Mouse (Mus musculus): ENCODE measurements around the gene Rpl7a. TPM values are rescaled to one million over a fixed set of nuclear protein-coding genes. Genes with fewer than 3 reads are reported as not detected.
A peak's percentile ranks its signal among the peaks of the same experiment; 100 is the strongest.

Gene Rpl7a
- total RNA-seq, 2 experiments from 2014 or later, result 527 to 531 TPM

DNA sequence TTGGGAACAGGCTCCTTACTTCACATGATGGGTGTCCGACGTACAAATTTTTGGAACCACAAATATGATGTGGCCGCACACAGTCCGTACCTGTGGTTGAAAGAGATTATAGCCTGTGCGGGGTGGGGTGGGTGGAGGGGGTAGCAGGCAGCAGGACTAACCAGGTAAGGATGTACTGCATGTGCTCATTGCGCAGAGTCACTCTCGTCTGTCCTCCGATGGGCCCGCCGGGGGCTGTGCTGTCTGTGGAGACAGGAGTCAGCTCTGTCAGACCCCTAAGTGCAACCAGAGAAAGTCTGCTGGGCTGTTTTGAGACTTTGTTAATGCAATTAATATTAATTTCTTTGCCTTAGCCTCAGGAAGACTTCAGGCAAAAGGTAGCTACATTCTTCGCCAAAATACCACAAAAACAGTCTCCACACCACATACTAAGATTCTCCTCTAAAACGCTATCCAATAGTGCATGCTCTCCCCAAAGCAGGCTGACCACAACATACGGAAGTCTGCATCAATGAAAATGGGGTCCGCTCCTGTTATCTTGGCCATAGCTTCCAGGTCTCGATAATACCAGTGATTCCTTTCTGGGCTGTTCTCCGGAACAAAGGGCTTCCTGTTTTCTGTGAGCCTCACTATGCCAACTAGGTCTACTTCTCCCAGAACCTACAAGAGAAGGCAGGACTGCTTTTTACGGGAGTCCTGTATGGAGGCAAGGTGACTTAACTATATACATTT lies 3.0 kb downstream of the Rpl7a start:
- no peak for DNase-seq

DNA sequence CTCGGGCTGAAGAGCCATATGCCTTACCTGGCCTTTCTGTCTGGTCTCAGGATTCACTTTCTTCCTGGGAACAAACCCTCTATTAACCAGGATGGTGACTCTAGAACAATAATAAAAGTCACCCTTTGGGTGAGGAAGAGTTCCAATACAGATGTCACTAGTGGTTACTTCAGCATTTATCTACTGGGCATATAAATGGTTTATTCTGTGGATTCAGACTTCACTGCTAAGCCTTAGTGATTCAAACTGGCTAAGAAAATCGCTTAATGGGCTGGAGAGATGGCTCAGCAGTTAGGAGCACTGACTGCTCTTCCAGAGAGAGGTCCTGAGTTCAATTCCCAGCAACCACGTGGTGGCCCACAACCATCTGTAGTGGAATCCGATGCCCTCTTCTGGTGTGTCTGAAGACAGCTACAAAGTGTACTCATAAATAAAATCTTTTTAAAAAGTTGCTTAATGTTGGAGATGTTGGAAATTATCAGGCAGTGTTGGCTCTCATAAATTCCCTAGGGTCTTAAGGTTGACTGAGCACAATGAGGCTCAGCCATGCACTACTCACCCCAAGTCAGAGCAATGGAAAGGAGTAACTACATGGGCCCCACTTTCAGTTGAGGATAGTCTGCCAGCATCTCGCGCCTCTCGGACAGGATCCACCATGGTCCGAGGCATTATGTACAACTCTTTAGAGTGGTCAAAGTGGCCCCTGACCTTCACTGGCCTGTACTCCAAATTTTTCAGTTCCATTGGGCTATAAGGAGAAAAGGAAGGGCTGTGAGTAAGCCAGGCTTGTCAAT lies 3.8 kb downstream of the Rpl7a start:
- DNase-seq, result no peak

DNA sequence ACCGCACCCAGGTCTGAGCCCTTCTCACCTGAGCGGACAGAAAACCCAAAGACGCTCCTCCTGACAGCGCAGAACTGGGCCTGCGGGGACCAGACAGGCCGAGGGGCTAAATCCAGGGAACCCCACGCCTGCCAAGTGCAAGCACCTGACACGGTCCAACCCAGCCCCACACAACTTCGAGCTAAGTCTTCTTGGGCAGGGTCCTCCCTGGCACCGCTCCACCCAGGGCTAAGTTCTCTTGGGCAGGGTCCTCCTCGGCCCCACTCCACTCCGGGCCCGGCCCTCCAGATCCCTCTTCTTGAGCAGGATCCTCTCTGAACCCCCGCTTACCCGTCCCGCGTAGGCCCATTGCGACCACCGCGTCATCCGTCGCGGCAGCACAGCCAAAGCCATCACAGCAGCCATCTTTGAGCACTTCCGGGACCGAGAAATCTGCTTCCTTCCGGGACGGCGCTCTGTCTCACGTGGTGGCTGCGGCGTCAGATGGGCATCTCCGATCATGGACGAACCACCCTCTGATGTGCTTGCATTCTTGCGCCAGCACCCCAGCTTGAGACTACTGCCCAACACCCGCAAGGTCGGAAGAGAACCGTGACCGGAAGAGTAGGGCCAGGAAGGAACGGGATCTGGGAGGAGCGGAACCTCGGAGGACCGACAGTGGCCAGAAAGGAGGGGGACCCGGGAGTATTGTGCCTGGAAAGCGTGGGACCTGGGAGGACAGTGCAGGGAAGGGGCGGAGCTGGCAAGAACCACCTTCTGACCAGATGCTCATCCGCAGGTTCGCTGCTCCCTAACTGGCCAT lies 5.6 kb downstream of the Rpl7a start, which contains the start of the genes Surf2 and Surf1:
Gene Surf2, plus strand, starts transcription at position 441 of the 802 bp plus-strand sequence.
Gene Surf1, minus strand, starts transcription at position 604 of the 802 bp plus-strand sequence.
- DNase-seq, result peak; percentile 87 to 90

DNA sequence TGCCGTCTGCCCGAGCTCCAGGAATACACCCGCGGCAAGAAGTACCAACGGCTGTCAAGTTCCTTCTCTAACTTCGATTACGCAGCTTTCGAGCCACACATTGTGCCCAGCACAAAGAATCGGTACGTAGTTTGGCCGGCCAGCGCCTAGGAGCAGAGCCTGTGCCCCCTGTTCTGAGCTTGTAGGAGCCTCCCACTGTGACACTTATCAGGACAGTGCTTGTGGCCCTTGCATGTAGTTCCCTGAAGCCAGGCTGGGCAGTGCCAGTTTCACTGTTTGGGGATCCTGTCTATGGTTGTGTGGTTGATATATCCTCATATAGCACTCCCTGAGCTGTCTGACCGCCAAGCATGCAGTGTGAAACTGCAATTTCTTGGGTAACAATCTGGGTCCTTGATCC lies 6.2 kb downstream of the Rpl7a start:
- DNase-seq, result no peak

DNA sequence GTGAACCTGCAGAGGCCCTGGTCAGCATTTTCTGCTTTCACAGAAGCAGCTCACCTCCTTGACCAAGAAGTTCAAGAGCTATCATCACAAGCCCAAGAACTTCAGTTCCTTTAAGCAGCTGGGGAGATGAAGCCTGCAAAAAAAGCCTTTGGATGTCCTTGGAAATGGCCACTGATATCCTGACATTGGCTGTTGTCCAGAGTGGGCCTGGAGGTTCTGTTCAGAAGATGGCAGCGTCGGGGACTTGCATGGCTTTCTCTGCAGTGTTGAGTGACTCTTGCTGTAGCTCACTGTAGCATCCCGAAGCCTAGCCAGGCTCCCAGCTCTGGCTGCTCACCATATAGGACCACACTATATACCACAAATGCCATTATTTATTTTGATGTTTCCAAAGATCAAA lies 9.1 kb downstream of the Rpl7a start:
- peak; percentile 55 to 62 for DNase-seq

DNA sequence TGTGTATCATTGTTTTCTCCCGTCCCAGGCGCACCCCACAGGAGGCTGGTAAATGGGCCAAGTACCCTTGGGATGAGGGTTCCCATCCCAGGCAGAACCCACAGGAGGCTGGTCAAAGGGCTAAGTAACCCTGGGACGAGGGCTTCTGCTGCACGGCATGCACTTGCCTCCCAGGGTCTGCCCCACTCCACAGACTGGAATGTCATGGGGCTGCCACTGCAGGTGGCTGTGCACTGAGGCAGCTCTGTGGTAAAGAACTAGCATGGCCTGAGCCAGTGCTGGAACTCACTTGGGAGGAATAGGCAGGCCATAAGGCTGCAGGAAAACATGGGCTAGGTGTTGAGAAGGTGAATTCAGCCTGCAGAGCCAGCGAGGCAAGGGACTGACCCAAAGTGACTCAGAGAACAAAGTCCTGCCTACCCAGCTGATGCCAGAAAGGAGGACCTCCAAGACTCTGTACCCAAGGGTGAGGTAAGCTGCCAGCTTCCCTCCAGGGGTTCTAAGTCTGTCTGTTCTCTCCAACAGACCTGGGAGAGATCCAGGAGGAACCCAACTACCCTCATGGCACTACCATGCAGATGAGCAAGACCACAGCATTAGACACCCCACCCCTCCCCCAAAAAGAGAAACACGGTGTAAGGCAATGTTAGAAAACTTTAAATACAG lies 9.8 kb downstream of the Rpl7a start:
- DNase-seq, result no peak

DNA sequence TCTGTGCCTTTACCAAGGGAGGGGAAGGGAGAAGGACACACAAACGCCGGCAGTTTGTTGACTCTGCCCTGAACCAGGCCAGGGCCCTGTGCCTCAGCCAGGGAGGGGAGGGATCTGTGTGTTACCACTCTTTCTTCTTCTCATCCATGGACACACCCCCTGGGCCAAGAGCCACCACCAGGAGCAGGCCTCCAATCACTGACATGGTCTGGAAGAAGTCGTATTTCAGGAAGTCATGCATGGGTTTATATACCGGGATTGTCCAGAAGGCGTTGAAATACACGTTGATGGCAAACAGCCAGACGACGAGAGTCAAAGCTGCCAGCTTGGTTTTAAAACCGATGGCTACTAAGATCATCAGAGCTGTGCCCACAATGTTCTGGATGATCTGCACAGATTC lies 11.2 kb downstream of the Rpl7a start:
- DNase-seq, result peak; percentile 74 to 81

DNA sequence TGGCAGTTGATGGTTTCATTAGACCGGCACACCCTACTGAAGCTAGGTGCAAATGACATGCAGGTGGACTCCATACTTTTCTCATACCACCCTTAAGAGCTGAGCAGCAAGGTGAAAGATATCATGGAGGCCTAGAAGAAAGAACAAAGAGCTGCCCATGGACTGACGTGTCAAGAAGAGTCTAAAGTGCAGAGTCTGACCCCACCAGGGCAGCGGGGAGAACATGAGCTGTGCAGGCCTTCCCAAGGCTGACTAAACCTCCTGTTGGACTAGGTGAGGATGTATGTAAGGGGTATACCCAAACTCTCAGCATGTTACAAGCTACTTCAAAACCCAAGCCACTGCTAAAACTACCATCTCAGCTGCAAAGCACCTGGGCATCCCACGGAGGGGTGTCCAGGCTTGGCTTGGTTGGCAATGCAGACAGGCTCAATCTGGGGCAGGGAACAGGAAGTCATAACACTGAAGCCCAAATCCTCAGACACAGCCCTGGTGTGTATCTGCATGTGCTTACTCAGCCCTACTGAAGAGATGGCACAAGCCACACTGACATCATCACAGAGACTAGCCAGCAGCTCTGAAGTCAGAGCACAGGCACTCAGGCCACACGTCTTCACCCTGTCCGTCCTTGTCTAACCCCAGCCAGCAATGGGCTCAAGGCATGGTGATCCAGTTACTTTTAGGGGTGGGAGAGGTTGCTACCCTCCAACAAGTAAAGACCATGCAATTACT lies 17.3 kb downstream of the Rpl7a start:
- no peak for DNase-seq

DNA sequence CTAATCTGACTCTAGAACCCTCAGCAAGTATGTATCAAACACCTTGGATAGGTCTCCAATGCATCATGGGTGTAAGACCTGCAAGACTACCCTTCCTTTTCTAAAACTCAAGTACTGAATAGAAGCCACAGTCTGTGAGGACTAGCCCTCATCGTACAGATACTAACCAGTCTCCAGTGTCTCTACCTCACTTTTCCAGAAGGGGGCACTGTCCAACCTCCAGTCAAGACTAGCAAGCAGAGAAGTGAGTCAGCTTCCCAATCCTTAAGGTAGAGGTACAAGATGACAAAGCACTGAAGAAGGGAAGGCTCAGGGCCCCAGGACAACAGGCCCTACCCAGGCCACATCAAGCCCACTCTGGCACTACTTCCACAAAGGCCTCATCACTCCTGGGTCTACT lies 19.8 kb downstream of the Rpl7a start:
- DNase-seq, result peak; percentile 59 to 80

DNA sequence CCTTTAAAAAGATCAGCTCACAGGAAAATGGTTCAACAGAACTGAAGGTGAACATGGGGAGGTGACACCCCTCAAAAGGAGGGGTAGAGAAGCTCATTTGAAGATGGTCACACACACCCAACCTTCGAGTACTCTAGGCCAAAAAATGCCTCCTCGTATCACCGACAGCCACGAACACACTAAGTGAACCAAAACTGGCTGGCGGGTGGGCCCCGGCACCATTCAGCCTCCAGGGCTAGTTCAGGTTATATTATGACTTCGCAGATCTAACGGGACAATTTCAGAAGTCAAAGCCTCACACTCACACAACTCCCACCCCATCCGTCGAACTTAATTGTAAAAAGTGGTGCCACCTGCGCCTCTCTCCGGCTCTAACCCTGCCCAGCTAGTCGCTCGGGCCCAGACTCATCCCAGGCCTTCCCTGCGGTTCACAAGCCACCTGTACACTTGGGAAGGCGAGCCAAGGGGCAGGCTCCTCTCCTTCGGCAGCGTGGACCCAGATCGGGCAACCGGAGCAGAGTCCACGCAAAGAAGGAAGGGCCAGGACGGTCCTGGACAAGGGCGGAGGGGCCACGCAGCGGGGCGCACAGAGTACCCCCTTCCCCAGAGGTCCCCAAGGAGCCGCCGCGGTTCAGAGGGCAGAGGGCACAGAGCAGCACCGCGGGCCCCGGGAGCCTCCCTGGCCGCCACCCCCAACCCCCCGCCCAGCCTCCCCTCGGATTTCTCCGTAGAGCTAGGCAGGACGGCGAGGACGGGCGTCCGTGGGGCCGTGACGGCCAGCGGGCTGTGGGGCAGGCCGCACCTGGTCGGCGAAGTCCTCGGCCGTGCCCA lies 22.1 kb downstream of the Rpl7a start:
- peak in 1 of 2 experiments; percentile 33 for DNase-seq

DNA sequence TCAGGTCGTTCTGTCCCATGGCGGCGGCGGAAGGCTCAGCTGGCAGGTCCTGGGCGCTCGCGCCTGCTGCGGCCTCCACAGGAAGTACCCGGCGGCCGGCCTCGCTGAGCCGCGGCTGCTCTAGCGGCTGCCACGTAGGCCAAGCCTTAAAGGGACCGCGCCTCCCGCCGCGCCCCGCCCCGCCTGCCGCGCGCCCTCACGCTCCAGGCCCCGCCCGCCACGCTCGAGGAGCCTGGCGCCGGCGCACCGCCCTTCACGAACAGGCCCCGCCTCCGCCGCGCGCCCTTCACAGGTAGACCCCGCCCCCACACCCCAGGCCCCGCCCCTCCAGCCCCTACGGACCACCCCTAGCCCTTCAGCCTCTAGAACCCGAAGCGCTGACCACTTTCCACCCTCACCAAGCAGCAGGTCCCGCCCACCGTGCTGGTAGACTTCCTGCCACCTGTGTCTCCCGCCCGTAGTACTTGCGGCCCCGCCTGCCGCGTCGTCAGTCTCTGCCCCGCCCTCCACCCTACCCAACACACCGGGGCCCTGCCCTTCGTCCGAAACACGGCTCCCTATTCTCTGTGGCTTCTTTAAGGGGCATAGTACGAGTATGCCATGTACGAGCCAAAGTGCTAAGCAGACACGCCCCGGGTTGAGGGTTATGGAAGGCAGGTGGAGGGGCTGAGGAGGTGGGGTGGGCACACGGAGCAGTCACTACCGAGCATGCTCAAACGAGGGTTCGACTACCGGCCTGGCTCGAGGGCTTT lies 22.9 kb downstream of the Rpl7a start, which contains the start of the genes Surf4 and Stkld1:
Gene Surf4, minus strand, starts transcription at position 625 of the 752 bp plus-strand sequence.
Gene Stkld1, plus strand, starts transcription at position 744 of the 752 bp plus-strand sequence.
- DNase-seq, result peak; percentile 95 to 98

DNA sequence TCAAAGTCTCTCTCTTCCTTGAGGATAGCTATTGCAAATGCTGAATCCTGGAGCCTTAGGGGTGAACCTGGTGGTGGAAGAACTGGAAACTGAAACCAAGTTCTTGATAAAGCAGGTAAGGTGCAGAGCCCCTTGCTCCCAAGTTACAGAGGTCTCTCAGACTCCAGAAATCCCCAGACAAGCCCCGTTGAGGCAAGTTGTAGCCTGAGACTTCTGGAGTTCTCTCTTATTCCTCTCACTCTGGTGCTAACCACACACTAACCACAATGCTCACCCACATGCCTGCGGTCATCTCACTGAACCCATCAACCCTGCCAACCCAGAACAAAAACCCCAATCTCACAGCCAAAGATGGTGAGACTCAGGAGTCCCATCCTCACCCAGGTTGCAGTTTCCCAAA lies 24.7 kb downstream of the Rpl7a start:
- no peak for DNase-seq

DNA sequence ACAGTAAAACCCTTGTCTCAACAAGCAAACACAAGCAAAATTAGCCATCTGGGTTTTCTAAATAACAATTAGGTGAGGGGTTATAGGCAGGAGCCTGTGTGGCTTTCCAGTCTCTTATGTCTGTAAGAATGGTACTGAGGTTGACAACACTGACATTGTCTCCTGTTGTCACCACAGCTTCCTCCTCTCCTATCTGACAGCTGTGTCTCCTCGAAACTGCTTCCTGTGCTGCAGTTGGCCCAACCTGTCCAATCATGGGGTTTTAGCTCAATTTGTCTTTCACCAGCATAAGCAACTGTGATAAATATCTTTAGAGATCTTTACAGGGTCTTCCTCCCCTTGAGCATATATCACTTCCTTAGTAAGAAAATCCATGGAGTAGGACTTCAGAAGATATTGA lies 25.9 kb downstream of the Rpl7a start:
- DNase-seq, result no peak

DNA sequence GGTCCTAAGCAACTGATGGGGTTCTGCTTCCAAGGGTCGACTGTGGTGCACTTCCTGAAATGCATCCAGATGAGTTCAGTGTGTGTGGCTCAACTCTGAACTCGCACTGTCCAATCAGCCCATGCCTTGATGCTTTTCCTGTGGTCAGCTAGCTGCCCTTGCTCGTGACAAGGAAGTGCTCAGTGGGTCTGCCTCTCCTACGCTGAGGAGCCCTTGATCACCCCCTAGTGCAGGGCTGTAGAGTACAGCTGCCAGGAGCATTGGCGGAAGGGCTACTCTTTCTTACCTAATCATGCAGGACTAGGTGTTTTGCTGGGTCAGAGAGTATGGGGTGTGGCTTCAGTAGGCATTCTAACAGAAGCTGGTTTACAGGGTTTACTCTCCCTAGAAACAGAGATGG lies 31.0 kb downstream of the Rpl7a start:
- DNase-seq, result no peak

DNA sequence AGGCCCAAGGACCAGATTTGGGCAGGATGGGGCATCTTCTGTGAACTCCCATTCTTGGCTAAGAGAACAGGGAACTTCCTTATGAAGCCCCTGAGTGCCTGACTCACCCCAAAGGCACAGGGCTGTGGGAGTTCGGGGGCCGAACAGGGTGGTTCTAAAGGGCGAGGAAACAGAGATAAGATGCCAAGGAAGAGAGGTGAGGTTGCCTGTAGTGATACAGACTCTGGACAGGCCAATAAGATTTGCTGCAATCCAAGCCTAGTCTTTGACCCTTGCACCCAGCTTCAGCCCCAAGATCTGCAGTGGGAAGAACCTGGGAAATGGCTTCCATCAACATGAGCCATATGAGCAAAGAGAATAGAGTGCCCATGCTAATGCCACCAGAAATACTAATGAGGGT lies 32.7 kb downstream of the Rpl7a start:
- DNase-seq, result no peak

DNA sequence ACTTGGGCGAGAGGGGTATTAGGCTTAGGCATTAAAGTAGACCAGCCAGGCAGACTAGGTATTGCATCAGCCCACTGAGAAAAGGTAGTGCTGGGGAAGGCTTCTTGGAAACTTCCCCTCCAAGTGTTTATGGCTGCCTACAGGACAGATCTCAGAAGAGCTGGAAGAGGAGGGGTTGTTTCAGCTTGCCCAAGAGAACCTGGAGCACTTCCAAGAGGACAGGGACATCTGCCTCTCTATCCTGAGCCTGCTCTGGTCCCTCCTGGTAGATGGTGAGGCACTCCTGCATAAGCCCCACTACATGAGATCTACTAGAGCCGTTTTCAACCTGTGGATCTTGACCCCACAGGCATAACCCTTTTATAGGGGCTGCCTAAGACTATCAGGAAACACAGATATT lies 39.8 kb downstream of the Rpl7a start:
- no peak for DNase-seq

DNA sequence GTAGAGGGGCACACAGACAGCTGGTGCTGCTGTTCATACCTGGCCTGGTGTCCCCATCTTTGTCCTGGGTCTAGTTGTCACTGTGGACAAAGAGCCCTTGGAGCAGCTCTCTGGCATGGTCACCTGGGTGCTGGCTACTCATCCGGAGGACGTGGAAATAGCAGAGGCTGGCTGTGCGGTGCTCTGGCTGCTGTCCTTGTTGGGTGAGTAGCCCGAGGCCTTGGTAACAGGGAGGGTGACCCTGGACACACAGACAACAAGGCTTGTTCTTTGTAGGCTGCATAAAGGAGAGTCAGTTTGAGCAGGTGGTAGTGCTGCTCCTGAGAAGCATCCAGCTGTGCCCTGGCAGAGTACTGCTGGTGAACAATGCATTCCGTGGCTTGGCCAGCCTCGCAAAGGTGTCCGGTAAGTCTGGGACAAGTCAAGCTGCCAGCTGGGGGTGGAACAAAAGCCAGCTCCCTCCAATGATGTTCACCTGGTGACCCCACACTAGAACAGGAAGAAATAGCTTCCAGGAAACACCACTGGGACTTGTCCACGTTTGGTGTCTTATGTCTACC lies 40.9 kb downstream of the Rpl7a start:
- peak in 1 of 2 experiments; percentile 41 for DNase-seq

DNA sequence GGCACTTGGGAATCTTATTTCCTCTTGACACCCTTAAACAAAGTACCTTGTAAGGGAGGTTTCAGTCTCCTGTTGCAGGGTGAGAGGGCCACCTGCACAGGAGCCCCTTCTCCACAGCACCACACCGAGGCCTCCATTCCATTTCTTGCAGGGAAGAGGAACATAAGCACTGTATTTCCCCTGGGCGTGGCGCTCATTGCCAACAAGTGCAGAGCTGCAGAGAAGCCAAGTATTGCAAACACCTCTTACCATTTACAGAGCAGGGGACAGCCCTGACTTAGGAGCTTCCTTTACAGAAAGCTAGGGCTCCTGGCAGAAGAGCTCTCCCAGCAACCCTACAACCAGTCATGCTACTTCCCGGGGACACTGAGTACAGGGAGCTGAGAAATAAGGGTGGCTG lies 41.6 kb downstream of the Rpl7a start:
- DNase-seq, result no peak

DNA sequence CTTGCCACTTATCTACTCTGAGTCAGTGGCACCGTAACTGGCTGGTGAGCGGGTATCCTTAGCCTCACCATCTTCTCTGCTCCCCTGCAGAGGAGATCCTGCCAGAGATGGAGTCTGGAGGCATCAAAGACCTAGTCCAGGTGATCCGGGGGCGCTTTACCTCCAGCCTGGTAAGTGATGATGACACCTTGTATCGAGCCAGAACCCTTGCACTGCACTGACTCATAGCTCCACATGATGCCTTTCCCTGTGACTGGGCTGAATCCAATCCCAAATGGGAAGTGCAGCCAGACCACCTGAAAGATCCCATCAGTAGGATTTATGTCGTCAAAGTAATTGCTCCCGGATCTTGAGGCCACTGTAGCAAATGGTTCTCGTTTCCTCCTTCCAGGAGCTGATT lies 42.3 kb downstream of the Rpl7a start:
- no peak for DNase-seq

All from adrenal gland, postnatal 36 days (tissue).